Mouse (Mus musculus) erythroblast, embryonic 14.5 days (primary cell): ENCODE data around the gene Adcy7.

ENCODE experiments used
- GATA1 ChIP-seq: IDR thresholded peaks from 2 replicates; pipeline ENCODE4 v1.6.1; 2012; ENCODE audit warnings: low read length, inconsistent platforms, mixed read lengths
- TAL1 ChIP-seq: IDR thresholded peaks from 3 replicates; pipeline ENCODE4 v1.6.1; 2012; ENCODE audit warnings: low read length, inconsistent platforms, mixed read lengths

DNA sequence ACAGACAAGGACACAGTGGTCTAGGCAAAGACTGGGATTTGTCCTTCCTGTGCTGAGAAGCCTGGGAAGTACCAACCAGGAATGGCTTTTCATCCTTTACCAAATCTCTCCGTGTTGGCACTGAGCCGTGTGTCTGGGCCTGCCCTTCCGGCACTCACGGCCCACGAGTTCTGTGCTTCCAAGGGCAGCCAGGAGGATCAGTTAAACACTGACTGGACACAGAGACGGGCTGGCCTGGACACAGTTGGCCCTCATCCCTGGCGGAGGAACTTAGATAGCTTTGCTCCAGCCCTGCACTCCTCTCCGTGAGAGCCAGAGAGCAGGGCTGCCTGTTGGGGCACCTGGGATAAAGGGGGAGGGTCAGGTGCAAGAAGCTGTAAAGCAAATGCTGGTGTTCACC is 40.8 kb downstream of the Adcy7 start:
- TF ChIP-seq TAL1 (no peak), GATA1 (no peak)
